Mouse (Mus musculus) E14TG2a.4 (cell line): ENCODE measurements around the gene Syn3.

ENCODE experiments used
- CTCF ChIP-seq: conservative IDR thresholded peaks from 2 replicates; pipeline ENCODE4 v1.5.1; 2014; ENCODE audit warnings: low read length
- NANOG ChIP-seq: IDR thresholded peaks from 2 replicates; pipeline ENCODE4 v1.6.1; 2014; ENCODE audit warnings: borderline replicate concordance, low read length, mixed read lengths
- POU5F1 ChIP-seq: IDR thresholded peaks from 2 replicates; pipeline ENCODE4 v1.6.1; 2014; ENCODE audit warnings: low read length, borderline replicate concordance

DNA sequence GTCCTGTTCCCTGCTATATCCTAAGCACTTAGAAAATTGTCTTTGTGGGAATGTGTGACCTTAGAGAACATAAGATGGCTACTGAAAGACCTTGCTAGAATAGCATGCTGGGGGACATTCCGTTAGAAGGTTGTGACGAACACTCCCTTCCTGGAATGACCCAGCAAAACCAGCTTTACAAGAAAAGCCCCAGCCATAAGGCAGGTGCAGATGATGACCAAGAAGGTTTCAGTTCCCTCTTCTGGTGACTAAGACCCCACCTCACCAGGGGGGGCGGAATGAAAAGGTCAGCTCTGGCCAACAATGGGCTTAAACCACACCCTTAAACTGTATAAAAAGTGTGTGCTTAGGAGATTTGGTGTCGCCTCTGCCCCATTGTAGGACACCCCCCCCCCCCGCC lies 23.4 kb downstream of the Syn3 start:
- TF ChIP-seq CTCF (no peak), NANOG (no peak), POU5F1 (no peak)
